Mouse (Mus musculus): ENCODE measurements around the gene Ccdc171.

Ccdc171 gene

GRCm38 (mm10) chr4:83794930-83795459, 269.6 kb downstream of the Ccdc171 start:
- DNase-seq (ENCODE audit: low spot score): no peak

GRCm38 (mm10) chr4:83797976-83798375, 272.6 kb downstream of the Ccdc171 start:
- DNase-seq (ENCODE audit: low spot score): peak; percentile 68

- peak; percentile 16 for DNase-seq (ENCODE audit: low spot score)
Observed at GRCm38 (mm10) chr4:83798674-83799430, 273.5 kb downstream of the Ccdc171 start.

GRCm38 (mm10) chr4:83800402-83800801, 275.1 kb downstream of the Ccdc171 start:
- DNase-seq (ENCODE audit: low spot score): no peak

GRCm38 (mm10) chr4:83816925-83817324, 291.6 kb downstream of the Ccdc171 start:
- DNase-seq (ENCODE audit: low spot score): no peak

GRCm38 (mm10) chr4:83829718-83830459, 304.5 kb downstream of the Ccdc171 start:
- no peak for DNase-seq (ENCODE audit: low spot score)

- DNase-seq (ENCODE audit: low spot score): peak; percentile 53
Observed at GRCm38 (mm10) chr4:83830891-83831880, 305.8 kb downstream of the Ccdc171 start.

- no peak for DNase-seq (ENCODE audit: low spot score)
Observed at GRCm38 (mm10) chr4:83839077-83839476, 313.7 kb downstream of the Ccdc171 start.

- no peak for DNase-seq (ENCODE audit: low spot score)
Observed at GRCm38 (mm10) chr4:83846304-83846703, 321.0 kb downstream of the Ccdc171 start.

GRCm38 (mm10) chr4:83853885-83854284, 328.5 kb downstream of the Ccdc171 start:
- DNase-seq (ENCODE audit: low spot score): no peak

GRCm38 (mm10) chr4:83861706-83862105, 336.4 kb downstream of the Ccdc171 start:
- DNase-seq (ENCODE audit: low spot score): no peak

- DNase-seq (ENCODE audit: low spot score): no peak
Observed at GRCm38 (mm10) chr4:83862295-83862694, 336.9 kb downstream of the Ccdc171 start.

GRCm38 (mm10) chr4:83876600-83876999, 351.3 kb downstream of the Ccdc171 start:
- DNase-seq (ENCODE audit: low spot score): no peak

GRCm38 (mm10) chr4:83878236-83878635, 352.9 kb downstream of the Ccdc171 start:
- DNase-seq (ENCODE audit: low spot score): no peak

GRCm38 (mm10) chr4:83888459-83889054, 363.2 kb downstream of the Ccdc171 start:
- DNase-seq (ENCODE audit: low spot score): no peak

- DNase-seq (ENCODE audit: low spot score): no peak
Observed at GRCm38 (mm10) chr4:83902081-83902645, 376.8 kb downstream of the Ccdc171 start.

Data from MN1 (cell line).